Mouse (Mus musculus) lung, postnatal 0 days (tissue): ENCODE results near the gene 1700028K03Rik.

Experiments
- CTCF ChIP-seq: IDR thresholded peaks from 2 replicates; pipeline ENCODE4 v1.5.1; 2016; ENCODE audit warnings: antibody characterized with exemption, mild to moderate bottlenecking
- EP300 ChIP-seq: IDR thresholded peaks from 2 replicates; pipeline ENCODE4 v1.6.1; 2016; ENCODE audit warnings: antibody characterized with exemption, mild to moderate bottlenecking, control low read depth

- TF ChIP-seq EP300 (no peak), CTCF (no peak)
These were observed 11.4 kb downstream of the 1700028K03Rik start for GRCm38 (mm10) chr5:107545927-107546326.
